ENCODE assay signal across 9 mouse cellular contexts in genomic region chr19:34876676-34877075, GRCm38 (mm10). TPM values are rescaled to one million over a fixed set of nuclear protein-coding genes. Genes with fewer than 3 reads are reported as not detected.
DNase-seq lines count a peak whose midpoint lies in the region; ATAC-seq and TF ChIP-seq lines count a peak whose summit lies in the region.
"Had no signal": no experiment of that assay in that cellular context is flagged by ENCODE, and none has a peak within 500 bp of the region (broad histone marks: within the 10 kb centered on the region; RNA-seq: fewer than 3 reads in every experiment).

No protein-coding gene starts in this region.

- H3K9me3 ChIP-seq in forebrain, embryonic 13.5 days (replicated peaks) = no peaks in the 10 kb centered on the region
- H3K9me3 ChIP-seq in forebrain, embryonic 15.5 days = no peaks in the 10 kb centered on the region
- H3K9me3 ChIP-seq in forebrain, embryonic 14.5 days (replicated peaks; ENCODE audit: control insufficient read depth, low read length) = no peaks in the 10 kb centered on the region
- no peaks in the 10 kb centered on the region for H3K9me3 ChIP-seq in liver, embryonic 12.5 days (replicated peaks)
- H3K9me3 ChIP-seq: midbrain, embryonic 12.5 days had no signal

- no peaks in the 10 kb centered on the region for H3K36me3 ChIP-seq in forebrain, embryonic 13.5 days (ENCODE audit: poor library complexity, severe bottlenecking)
- no peaks in the 10 kb centered on the region for H3K36me3 ChIP-seq in forebrain, embryonic 15.5 days
- H3K36me3 ChIP-seq in forebrain, embryonic 14.5 days (ENCODE audit: control insufficient read depth, insufficient read depth, low read length) = no peaks in the 10 kb centered on the region
- H3K36me3 ChIP-seq in liver, embryonic 12.5 days = no peaks in the 10 kb centered on the region
- H3K36me3 ChIP-seq: midbrain, embryonic 12.5 days had no signal

- DNase-seq in left cerebral cortex, adult 2 months (ENCODE audit: extremely low spot score in 1 of 2, low spot score in 2 of 2) = no peak
- DNase-seq in left cerebral cortex, postnatal 36 days (ENCODE audit: low spot score in 2 of 2) = no peak
- DNase-seq in forebrain, embryonic 14.5 days (ENCODE audit: low spot score) = no peak
- no peak for DNase-seq in layer of hippocampus, adult 11-12 months (ENCODE audit: low spot score)

- no peak overlapping the region for H3K9ac ChIP-seq in forebrain, embryonic 13.5 days
- H3K9ac ChIP-seq in forebrain, embryonic 15.5 days (replicated peaks) = no peak overlapping the region
- no peak overlapping the region for H3K9ac ChIP-seq in forebrain, embryonic 14.5 days (ENCODE audit: low read length)
- no peak overlapping the region for H3K9ac ChIP-seq in liver, embryonic 12.5 days
- H3K9ac ChIP-seq: midbrain, embryonic 12.5 days had no signal

- 84% methylated on average over 7 of the region's 7 CpGs for WGBS in forebrain, embryonic 13.5 days
- 82% methylated on average over 7 of the region's 7 CpGs for WGBS in forebrain, embryonic 15.5 days
- 81% methylated on average over 7 of the region's 7 CpGs for WGBS in forebrain, embryonic 14.5 days
- 65% methylated on average over 7 of the region's 7 CpGs for WGBS in liver, embryonic 12.5 days (ENCODE audit: insufficient replicate concordance)

- TF ChIP-seq CTCF in left cerebral cortex, adult 2 months (IDR thresholded peaks at IDR 0.05) = no peak

- no peak overlapping the region for H3K27ac ChIP-seq in forebrain, embryonic 13.5 days
- H3K27ac ChIP-seq in forebrain, embryonic 15.5 days (replicated peaks) = no peak overlapping the region
- H3K27ac ChIP-seq in left cerebral cortex, adult 2 months = no peak overlapping the region
- no peak overlapping the region for H3K27ac ChIP-seq in forebrain, embryonic 14.5 days (ENCODE audit: low read depth, low read length)
- no peak overlapping the region for H3K27ac ChIP-seq in liver, embryonic 12.5 days
- H3K27ac ChIP-seq: midbrain, embryonic 12.5 days had no signal

- H3K4me2 ChIP-seq in forebrain, embryonic 13.5 days = peak overlapping the region; percentile 74
- H3K4me2 ChIP-seq in forebrain, embryonic 15.5 days (replicated peaks) = no peak overlapping the region
- peak overlapping the region; percentile 79; the same call in 1 of the 2 replicates for H3K4me2 ChIP-seq in forebrain, embryonic 14.5 days (ENCODE audit: low read length)
- peak overlapping the region; percentile 97; the same call in 1 of the 2 replicates for H3K4me2 ChIP-seq in liver, embryonic 12.5 days

- H3K4me3 ChIP-seq in forebrain, embryonic 13.5 days = no peak overlapping the region
- H3K4me3 ChIP-seq in forebrain, embryonic 15.5 days = no peak overlapping the region
- peak overlapping the region; percentile 73; the same call in 1 of the 2 replicates for H3K4me3 ChIP-seq in left cerebral cortex, adult 2 months
- peak overlapping the region; percentile 91; the same call in 1 of the 2 replicates for H3K4me3 ChIP-seq in forebrain, embryonic 14.5 days (ENCODE audit: low read depth, low read length)
- no peak overlapping the region for H3K4me3 ChIP-seq in liver, embryonic 12.5 days

- H3K27me3 ChIP-seq in forebrain, embryonic 13.5 days = no peaks in the 10 kb centered on the region
- no peaks in the 10 kb centered on the region for H3K27me3 ChIP-seq in forebrain, embryonic 15.5 days
- H3K27me3 ChIP-seq in forebrain, embryonic 14.5 days (replicated peaks; ENCODE audit: control insufficient read depth, insufficient read depth, low read length) = no peaks in the 10 kb centered on the region
- H3K27me3 ChIP-seq in liver, embryonic 12.5 days (replicated peaks) = no peaks in the 10 kb centered on the region
- H3K27me3 ChIP-seq: midbrain, embryonic 12.5 days had no signal

- intact Hi-C loops in left cerebral cortex, adult 2 months (cut with DNase I) = no loop called here
- intact Hi-C loops in left cerebral cortex, postnatal 36 days (cut with DNase I) = no loop called here

- peaks cover 21% of the 10 kb centered on the region for H3K4me1 ChIP-seq in forebrain, embryonic 13.5 days
- peaks cover 18% of the 10 kb centered on the region for H3K4me1 ChIP-seq in forebrain, embryonic 15.5 days
- peaks cover 2% of the 10 kb centered on the region; the same call in 1 of the 2 replicates for H3K4me1 ChIP-seq in forebrain, embryonic 14.5 days (ENCODE audit: control insufficient read depth, insufficient read depth, low read length)
- peaks cover 27% of the 10 kb centered on the region for H3K4me1 ChIP-seq in liver, embryonic 12.5 days

- ATAC-seq in forebrain, embryonic 13.5 days = no peak
- ATAC-seq in forebrain, embryonic 15.5 days (replicated peaks) = no peak
- no peak for ATAC-seq in forebrain, embryonic 14.5 days
- no peak for ATAC-seq in liver, embryonic 12.5 days
- no peak for ATAC-seq in frontal cortex, adult (ENCODE audit: low TSS enrichment)

RNA-seq across cellular contexts. Expression of gene Pank1, which starts 2.6 kb away (rescaled TPM):
- polyA plus RNA-seq in forebrain, embryonic 13.5 days (2015; fragmentation: Nextera tagmentation; extraction: Ambion mirVana) = 5.8 and 6.7 TPM in 2 replicates
- 5.6 and 6.5 TPM in 2 replicates for polyA plus RNA-seq in forebrain, embryonic 15.5 days (2015; fragmentation: Nextera tagmentation; extraction: Ambion mirVana)
- total RNA-seq in left cerebral cortex, adult 2 months (2021) = 10 to 100 TPM; 23.8 to 24.0 TPM
- total RNA-seq in left cerebral cortex, postnatal 36 days (2021) = 10 to 100 TPM; 20.8 to 23.5 TPM
- polyA plus RNA-seq in forebrain, embryonic 14.5 days (2014; fragmentation: Nextera tagmentation; extraction: Ambion mirVana) = 6.1 and 7.0 TPM in 2 replicates
- polyA plus RNA-seq in liver, embryonic 12.5 days (2016; fragmentation: Nextera tagmentation; extraction: Ambion mirVana) = 6.5 and 6.7 TPM in 2 replicates

RNA-seq across cellular contexts. Expression of gene Kif20b, which starts 45.5 kb away (rescaled TPM):
- 62.9 and 66.2 TPM in 2 replicates for polyA plus RNA-seq in forebrain, embryonic 13.5 days (2015; fragmentation: Nextera tagmentation; extraction: Ambion mirVana)
- 33.1 and 34.9 TPM in 2 replicates for polyA plus RNA-seq in forebrain, embryonic 15.5 days (2015; fragmentation: Nextera tagmentation; extraction: Ambion mirVana)
- under 1 TPM; 0.95 to 0.98 TPM for total RNA-seq in left cerebral cortex, adult 2 months (2021)
- 1 to 10 TPM; 1.2 to 1.3 TPM for total RNA-seq in left cerebral cortex, postnatal 36 days (2021)
- 30.8 and 32.9 TPM in 2 replicates for polyA plus RNA-seq in forebrain, embryonic 14.5 days (2014; fragmentation: Nextera tagmentation; extraction: Ambion mirVana)
- polyA plus RNA-seq in liver, embryonic 12.5 days (2016; fragmentation: Nextera tagmentation; extraction: Ambion mirVana) = 44.4 and 45.1 TPM in 2 replicates

Comparison
In these comparisons a context has a peak if more than half of its experiments do, and no peak if none do; other contexts are left out.
1. H3K4me3 ChIP-seq: peak in left cerebral cortex, adult 2 months (single experiment) and forebrain, embryonic 14.5 days (single experiment); none in forebrain, embryonic 13.5 days (single experiment), forebrain, embryonic 15.5 days (single experiment) and liver, embryonic 12.5 days (single experiment).